Mouse (Mus musculus): Measurements from ENCODE around the gene Ddit4l.
"Not testable (repeated sequence)": the region's sequence is repeated elsewhere in the genome, so short reads cannot be mapped to it uniquely, and the experiment has no call there.

The Ddit4l gene

DNA sequence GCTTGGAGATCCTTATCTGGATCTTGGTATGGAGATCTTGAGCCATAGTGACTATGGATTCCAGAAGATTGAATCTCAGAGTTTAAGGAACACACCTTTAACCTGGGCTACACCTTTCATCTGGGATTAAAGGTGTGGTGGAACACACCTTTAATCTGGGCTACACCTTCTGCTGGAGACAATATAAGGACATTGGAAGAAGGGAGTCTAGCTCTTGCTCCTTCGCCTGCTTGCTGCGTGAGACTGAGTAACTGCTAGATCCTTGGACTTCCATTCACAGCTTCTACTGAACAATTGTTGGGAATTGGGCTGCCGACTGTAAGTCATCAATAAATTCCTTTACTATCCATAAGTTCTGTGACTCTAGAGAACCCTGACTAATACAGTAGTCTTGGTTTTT lies at the start of gene Ddit4l:
TSS of gene Ddit4l (plus strand) at position 301 of the 400 bp plus-strand sequence.
- in situ Hi-C loops (cut with MboI) = not testable (repeated sequence)

DNA sequence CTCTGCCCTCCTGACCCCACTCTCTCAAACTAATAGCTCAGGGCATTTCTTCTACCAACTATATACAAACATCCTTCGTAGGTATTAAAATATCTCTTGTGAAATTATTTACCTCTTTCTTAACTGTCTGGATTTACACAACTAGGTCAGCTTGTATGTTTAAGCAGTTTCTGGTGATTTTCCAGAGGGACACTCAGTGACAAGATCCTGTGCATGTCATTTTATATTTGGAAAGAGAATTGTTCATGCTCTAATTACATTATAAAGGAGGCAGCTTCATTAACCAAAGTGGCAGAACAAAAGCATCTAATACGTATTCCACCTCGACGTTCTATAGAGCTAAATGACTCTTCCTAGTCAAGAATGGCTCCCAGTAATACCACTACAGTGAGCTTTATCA lies 45.3 kb upstream of the Ddit4l start:
- in situ Hi-C loops (cut with MboI) = no loop called here

GRCm38 (mm10) chr3:137586376-137586969 lies 34.9 kb upstream of the Ddit4l start:
- in situ Hi-C loops (cut with MboI) = no loop called here

- in situ Hi-C loops (cut with MboI) = no loop called here
Measured at GRCm38 (mm10) chr3:137589811-137590210, 31.6 kb upstream of the Ddit4l start.

- in situ Hi-C loops (cut with MboI) = no loop called here
Measured at GRCm38 (mm10) chr3:137594332-137594905, 27.0 kb upstream of the Ddit4l start.

DNA sequence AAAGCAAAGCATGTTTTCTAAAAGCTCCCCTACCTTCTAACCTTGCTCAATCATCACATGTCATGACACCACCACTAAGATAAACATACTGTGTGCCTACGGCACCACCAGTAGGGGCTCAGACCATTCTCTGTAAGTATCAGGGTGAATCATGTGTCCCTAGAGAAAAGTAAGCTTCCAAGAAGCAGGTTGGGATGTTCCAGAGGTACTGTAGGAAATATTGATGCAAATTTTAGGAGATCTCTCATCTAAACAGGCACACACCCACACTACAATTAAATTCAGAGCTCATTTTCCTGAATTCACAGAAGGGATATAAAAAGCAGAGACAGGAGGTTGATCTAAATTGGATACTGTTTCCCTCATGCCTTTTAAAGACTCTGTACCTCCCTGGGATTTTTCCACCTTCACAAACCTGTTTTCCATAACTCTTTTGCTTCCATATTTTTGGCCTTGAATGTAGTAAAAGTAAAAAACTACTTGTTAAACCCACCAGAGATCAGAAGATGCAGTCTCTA lies 12.4 kb upstream of the Ddit4l start:
- in situ Hi-C loops (cut with MboI) = no loop called here

DNA sequence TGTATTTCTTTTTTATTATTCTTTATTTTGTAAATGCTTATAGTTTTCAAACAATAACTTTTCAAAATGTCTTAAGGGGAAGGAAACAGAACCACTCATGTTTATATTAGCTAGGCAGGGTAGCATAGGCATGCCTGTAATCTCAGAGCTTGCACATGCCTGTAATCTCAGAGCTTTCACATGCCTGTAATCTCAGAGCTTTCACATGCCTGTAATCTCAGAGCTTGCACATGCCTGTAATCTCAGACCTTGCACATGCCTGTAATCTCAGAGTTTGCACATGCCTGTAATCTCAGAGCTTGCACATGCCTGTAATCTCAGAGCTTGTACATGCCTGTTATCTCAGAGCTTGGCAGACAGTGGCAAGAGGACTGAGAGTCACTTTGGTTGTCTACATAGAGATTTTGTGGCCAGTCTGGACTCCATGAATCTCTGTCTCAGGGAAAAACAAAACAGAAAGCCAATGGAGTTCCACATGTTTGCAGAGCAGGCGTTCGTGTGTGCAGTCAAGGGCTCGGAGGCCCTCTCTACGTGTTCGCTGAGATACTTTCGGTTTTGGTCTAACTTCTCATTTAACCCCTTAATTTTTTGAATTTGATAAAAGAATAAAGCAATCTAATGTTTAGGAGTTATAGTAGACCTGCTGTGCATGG lies 10.8 kb upstream of the Ddit4l start:
- in situ Hi-C loops (cut with MboI) = no loop called here

GRCm38 (mm10) chr3:137611110-137611857 lies 10.1 kb upstream of the Ddit4l start:
- in situ Hi-C loops (cut with MboI) = no loop called here

DNA sequence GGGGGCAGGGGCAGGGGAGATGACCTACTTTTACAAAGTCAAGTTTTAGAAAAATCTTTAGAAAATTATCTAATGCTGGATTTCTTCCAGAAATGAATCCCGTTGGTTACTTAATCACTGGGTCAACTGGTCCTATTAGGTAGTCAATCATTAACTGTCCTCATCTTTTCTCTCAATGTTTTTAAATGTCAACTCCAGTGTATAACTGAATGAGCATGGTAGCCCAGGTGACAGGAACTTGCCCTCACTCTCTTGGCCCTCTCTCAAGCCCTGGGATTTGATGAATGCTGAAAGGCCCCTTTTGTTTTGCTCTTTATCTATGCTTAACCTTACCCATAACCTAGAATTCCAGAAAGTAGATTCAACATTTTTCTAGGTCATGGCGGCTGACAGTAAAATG lies 9.4 kb upstream of the Ddit4l start:
- in situ Hi-C loops (cut with MboI) = no loop called here

GRCm38 (mm10) chr3:137620540-137620939 lies 872 bp upstream of the Ddit4l start:
- in situ Hi-C loops (cut with MboI) = no loop called here

GRCm38 (mm10) chr3:137622091-137622490 lies 679 bp downstream of the Ddit4l start:
- in situ Hi-C loops (cut with MboI) = no loop called here

GRCm38 (mm10) chr3:137622895-137623580 lies 1.6 kb downstream of the Ddit4l start:
- in situ Hi-C loops (cut with MboI) = no loop called here

DNA sequence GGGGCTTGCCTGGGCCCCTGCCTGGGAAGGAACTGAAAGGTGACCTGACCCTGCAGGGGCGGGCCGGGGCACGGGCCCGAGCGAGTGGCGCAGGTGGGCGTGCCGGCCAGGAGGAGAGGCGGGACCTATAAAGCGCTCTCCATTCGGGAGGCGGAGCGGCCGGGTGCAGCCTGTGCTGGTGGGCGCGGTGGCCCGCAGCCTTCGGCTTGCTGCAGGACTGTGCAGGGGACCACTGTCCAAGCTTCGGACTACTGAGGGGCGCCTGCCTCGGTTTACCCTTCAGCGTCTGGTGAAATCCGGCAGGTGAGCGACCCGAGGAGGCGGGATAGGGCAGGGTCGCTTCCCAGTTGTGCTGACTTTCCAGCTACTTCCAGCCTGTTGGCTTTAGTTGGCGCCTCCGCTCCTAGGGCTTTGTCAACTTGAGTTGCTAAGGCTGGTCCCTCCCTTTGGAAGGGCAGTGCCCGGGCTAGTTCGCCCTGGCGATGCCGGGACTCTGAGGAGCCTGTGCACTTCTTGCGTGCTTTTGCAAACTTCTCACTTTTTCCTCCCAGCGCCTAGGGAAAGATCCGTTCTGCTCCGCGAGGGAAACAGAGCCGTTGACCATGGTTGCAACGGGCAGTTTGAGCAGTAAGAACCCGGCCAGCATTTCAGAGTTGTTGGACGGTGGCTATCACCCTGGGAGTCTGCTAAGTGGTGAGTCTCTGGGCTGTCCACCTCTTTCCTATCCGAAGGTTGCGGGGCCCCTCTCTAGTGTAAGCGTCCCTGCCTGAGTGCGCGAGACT lies 2.4 kb downstream of the Ddit4l start:
- in situ Hi-C loops (cut with MboI) = no loop called here

GRCm38 (mm10) chr3:137625054-137625453 lies 3.6 kb downstream of the Ddit4l start:
- in situ Hi-C loops (cut with MboI) = no loop called here

DNA sequence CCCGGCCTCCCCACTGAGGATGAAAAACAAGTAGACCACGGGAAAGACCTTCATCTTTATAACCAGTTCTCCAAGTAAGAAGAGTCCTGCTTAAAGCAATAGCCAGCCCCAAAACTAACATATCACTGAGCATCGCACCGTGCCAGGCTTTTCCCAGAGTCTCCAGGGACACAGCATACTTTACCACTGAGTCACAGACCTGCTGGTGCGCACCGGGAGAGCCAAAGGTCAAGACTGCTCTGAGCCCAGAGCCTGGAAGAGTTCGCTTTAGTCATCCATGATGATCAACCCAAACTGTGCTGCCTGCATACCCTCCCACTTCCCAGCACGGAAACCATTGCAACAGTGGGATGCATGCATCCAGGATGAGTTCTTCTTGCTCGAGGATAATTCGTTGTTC lies 12.3 kb downstream of the Ddit4l start:
- in situ Hi-C loops (cut with MboI) = no loop called here

DNA sequence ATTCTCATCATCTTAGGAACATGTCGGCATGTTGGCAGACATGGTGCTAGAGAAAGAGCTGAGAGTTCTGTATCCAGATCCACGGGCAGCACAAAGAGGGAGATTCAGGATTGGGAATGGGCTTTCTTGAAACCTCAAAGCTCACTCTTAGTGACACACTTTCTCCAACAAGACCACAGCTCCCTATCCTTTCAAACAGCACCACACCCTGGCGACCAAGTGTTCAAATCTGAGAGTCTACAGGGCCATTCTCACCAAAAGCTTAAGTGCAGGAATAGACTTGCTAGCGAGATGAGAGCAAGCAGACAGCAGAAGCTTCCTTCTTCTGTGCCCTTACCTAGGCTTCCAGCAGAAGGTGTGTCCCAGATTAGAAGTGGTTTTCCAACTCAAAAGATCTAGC lies 15.2 kb downstream of the Ddit4l start:
- in situ Hi-C loops (cut with MboI) = no loop called here

DNA sequence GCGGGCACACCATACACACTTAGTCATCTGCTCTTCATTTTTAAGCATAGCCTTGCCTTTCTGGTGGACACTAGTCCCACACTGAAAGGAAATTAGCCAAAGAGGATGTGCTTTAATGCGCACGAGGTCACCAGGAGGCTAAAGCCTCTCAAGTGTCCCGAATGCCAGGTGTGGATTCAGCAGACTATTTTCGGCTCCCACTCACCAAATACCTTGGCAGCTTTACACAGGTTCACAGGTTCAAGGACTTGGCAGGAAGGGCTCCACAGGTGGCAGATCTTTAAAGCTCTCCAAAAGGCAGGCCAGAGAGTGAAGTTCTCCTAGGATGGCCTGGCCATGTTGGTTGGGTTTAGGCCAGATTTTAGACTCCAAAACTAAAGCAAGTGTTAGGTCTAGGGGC lies 19.8 kb downstream of the Ddit4l start:
- in situ Hi-C loops (cut with MboI) = no loop called here

- in situ Hi-C loops (cut with MboI) = no loop called here
Measured at GRCm38 (mm10) chr3:137642137-137642536, 20.7 kb downstream of the Ddit4l start.

DNA sequence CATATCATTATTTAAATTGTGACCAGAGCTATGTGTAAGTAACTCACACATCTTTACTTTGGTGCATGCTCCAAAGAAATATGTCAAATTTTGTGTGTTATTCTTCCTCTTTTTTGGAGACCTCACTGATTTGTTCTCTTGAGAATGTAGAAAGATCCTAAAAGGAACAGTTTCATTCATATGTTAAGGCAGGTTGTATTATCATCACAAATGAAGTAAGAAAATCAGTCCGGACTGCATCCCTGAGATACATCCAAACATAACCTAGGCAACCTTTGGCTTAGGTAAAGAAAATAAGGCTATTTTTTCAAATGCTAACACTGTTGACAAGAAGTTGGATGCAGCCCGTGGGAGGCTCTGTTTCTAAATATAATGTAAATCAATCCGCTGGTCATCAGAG lies 21.2 kb downstream of the Ddit4l start:
- in situ Hi-C loops (cut with MboI) = no loop called here

DNA sequence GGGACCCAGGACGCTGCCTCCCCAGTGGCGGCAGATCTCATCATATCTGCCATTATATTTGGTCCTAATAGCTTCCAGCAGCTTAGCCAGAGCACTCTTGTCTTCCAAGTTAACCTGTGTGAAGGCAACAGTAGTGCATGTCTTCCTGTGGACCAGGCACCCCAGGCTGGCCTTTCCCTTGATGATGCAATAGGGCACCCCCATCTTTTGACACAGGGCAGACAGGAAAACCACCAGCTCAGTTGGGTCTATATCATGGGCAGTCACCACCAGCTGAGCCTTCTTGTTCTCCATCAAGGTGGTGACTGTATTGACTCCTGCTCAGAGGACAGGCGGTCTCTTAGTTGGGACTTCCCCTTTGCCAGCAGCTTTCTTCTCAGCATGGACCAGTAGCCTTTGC lies 22.7 kb downstream of the Ddit4l start:
- in situ Hi-C loops (cut with MboI) = no loop called here

DNA sequence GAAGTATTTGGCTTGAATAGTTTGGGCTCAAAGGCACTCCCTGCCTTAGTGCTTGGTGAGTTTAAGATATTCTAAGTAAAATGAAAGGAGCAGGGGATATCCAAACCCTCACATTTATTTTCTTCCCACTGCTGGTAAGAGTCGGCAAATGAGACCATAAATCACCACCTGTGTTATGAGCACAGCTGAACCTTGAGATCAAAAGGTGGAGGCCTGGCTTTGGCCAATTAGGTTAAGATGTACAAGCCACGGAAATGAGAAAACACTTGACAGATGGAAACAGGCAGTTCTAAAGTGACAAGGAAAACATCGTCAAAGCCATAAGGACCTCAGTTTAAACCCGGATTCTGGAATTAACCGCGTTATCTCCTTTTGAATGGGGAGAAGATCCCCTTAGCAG lies 23.5 kb downstream of the Ddit4l start:
- in situ Hi-C loops (cut with MboI) = no loop called here

All from mature B cell (primary cell).